Mouse (Mus musculus) stomach, embryonic 14.5 days (tissue): ENCODE measurements around the gene Gpsm2. TPM values are rescaled to one million over a fixed set of nuclear protein-coding genes. Genes with fewer than 3 reads are reported as not detected.

ENCODE experiments used
- ATAC-seq: fragments of 200-750 bp; cut with Nextera tagmentation; 2 replicates; pipeline ENCODE4 v1.8.0; 2017; ENCODE audit warnings: low read depth, moderate TSS enrichment; ENCODE audit not compliant: insufficient number of reproducible peaks, insufficient read depth, low FRiP score
- H3K27ac ChIP-seq: fragments of 300-500 bp; sonication (generic); 2 replicates; pipeline ENCODE4 v1.5.1; 2014; ENCODE audit warnings: mild to moderate bottlenecking, low read length, moderate library complexity, mixed read lengths
- H3K27me3 ChIP-seq: fragments of 300-500 bp; sonication (generic); 2 replicates; pipeline ENCODE4 v1.6.1; 2014; ENCODE audit warnings: low read length, control low read depth, mixed read lengths; ENCODE audit not compliant: control insufficient read depth, insufficient read depth
- H3K36me3 ChIP-seq: fragments of 300-500 bp; sonication (generic); 2 replicates; pipeline ENCODE4 v1.6.1; 2014; ENCODE audit warnings: mild to moderate bottlenecking, control low read depth, low read length, moderate library complexity, mixed read lengths; ENCODE audit not compliant: control insufficient read depth, insufficient read depth
- H3K4me1 ChIP-seq: fragments of 300-500 bp; sonication (generic); 2 replicates; pipeline ENCODE4 v1.6.1; 2014; ENCODE audit warnings: low read length, control low read depth, mixed read lengths; ENCODE audit not compliant: control insufficient read depth, insufficient read depth
- H3K4me2 ChIP-seq: fragments of 300-500 bp; sonication (generic); replicated peaks from 2 replicates; pipeline ENCODE4 v1.6.1; 2014; ENCODE audit warnings: low read depth, low read length, control low read depth
- H3K4me3 ChIP-seq: fragments of 300-500 bp; sonication (generic); 2 replicates; pipeline ENCODE4 v1.5.1; 2014; ENCODE audit warnings: low read depth, low read length, control low read depth
- H3K9ac ChIP-seq: fragments of 300-500 bp; sonication (generic); replicated peaks from 2 replicates; pipeline ENCODE4 v1.6.1; 2014; ENCODE audit warnings: low read depth, mild to moderate bottlenecking, control low read depth, low read length, moderate library complexity, mixed read lengths
- H3K9me3 ChIP-seq: fragments of 300-500 bp; sonication (generic); 2 replicates; pipeline ENCODE4 v1.6.1; 2016; ENCODE audit warnings: low read depth, low read length, control low read depth; ENCODE audit not compliant: control insufficient read depth
- WGBS: fragments of 180-500 bp; shearing (Covaris S2); extraction: QIAGEN DNeasy Blood & Tissue Kit; methylation state at CpG from one replicate; pipeline ENCODE4 v1.1.7; 2014; 5-methylcytosine and 5-hydroxymethylcytosine counted together
- polyA plus RNA-seq: library from polyadenylated mRNA; unstranded; fragments of >200 nt; fragmentation: Nextera tagmentation; extraction: Ambion mirVana; gene quantifications from 2 replicates; pipeline ENCODE4 v1.2.1, GENCODE M21; 2014

Gpsm2 gene
- polyA plus RNA-seq, 1 experiment from 2014 or later = 58.5 TPM

- WGBS = 54% methylated on average over 3 of the region's 3 CpGs
- ATAC-seq = no peak
- no peaks in the 10 kb centered on the region for H3K9me3 ChIP-seq
- no peaks in the 10 kb centered on the region for H3K27me3 ChIP-seq
- H3K4me1 ChIP-seq = peaks cover 8% of the 10 kb centered on the region
- peak overlapping the region; percentile 49; the same call in 1 of the 2 replicates for H3K4me2 ChIP-seq
- no peak overlapping the region for H3K9ac ChIP-seq
- H3K4me3 ChIP-seq = no peak overlapping the region
- no peaks in the 10 kb centered on the region for H3K36me3 ChIP-seq
- no peak overlapping the region for H3K27ac ChIP-seq
These were observed 2.3 kb downstream of the Gpsm2 start for GRCm38 (mm10) chr3:108719761-108720160.

GRCm38 (mm10) chr3:108719357-108719756 is 2.8 kb downstream of the Gpsm2 start:
- Histone ChIP-seq H3K9me3 (no peaks in the 10 kb centered on the region), H3K27me3 (no peaks in the 10 kb centered on the region), H3K9ac (no peak overlapping the region), H3K36me3 (no peaks in the 10 kb centered on the region), H3K27ac (no peak overlapping the region), H3K4me3 (no peak overlapping the region), H3K4me2 (no peak overlapping the region), H3K4me1 (peaks cover 8% of the 10 kb centered on the region)
- WGBS = 80% methylated on average over 2 of the region's 2 CpGs
- ATAC-seq = no peak

GRCm38 (mm10) chr3:108717896-108718502 is 4.1 kb downstream of the Gpsm2 start:
- WGBS = 74% methylated on average over 3 of the region's 3 CpGs
- H3K4me2 ChIP-seq = no peak overlapping the region
- no peak overlapping the region for H3K4me3 ChIP-seq
- no peaks in the 10 kb centered on the region for H3K9me3 ChIP-seq
- no peaks in the 10 kb centered on the region for H3K36me3 ChIP-seq
- H3K27ac ChIP-seq = no peak overlapping the region
- H3K4me1 ChIP-seq = peaks cover 13% of the 10 kb centered on the region
- H3K27me3 ChIP-seq = no peaks in the 10 kb centered on the region
- H3K9ac ChIP-seq = no peak overlapping the region
- ATAC-seq = no peak

GRCm38 (mm10) chr3:108714837-108715236 is 7.3 kb downstream of the Gpsm2 start:
- WGBS = 89% methylated on average over 4 of the region's 4 CpGs
- Histone ChIP-seq H3K36me3 (no peaks in the 10 kb centered on the region), H3K27me3 (no peaks in the 10 kb centered on the region), H3K9ac (no peak overlapping the region), H3K4me3 (no peak overlapping the region), H3K4me2 (no peak overlapping the region), H3K4me1 (peaks cover 8% of the 10 kb centered on the region; the same call in 1 of the 2 replicates), H3K27ac (no peak overlapping the region), H3K9me3 (no peaks in the 10 kb centered on the region)
- no peak for ATAC-seq

GRCm38 (mm10) chr3:108713065-108713675 is 8.9 kb downstream of the Gpsm2 start:
- Histone ChIP-seq H3K27me3 (no peaks in the 10 kb centered on the region), H3K4me2 (no peak overlapping the region), H3K4me3 (no peak overlapping the region), H3K9me3 (no peaks in the 10 kb centered on the region), H3K27ac (no peak overlapping the region), H3K36me3 (0 out of 2 replicates have a peak, but pooled peaks cover 3% of the 10 kb centered on the region), H3K9ac (no peak overlapping the region), H3K4me1 (0 out of 2 replicates have a peak, but pooled peaks cover 6% of the 10 kb centered on the region)
- ATAC-seq = no peak
- 48% methylated on average over 3 of the region's 3 CpGs for WGBS

- WGBS = 85% methylated on average over 5 of the region's 5 CpGs
- Histone ChIP-seq H3K4me3 (no peak overlapping the region), H3K27me3 (no peaks in the 10 kb centered on the region), H3K4me2 (no peak overlapping the region), H3K9ac (no peak overlapping the region), H3K36me3 (peaks cover 3% of the 10 kb centered on the region; the same call in 1 of the 2 replicates), H3K4me1 (0 out of 2 replicates have a peak, but pooled peaks cover 6% of the 10 kb centered on the region), H3K27ac (no peak overlapping the region), H3K9me3 (no peaks in the 10 kb centered on the region)
- ATAC-seq = no peak
These were observed 10.8 kb downstream of the Gpsm2 start for GRCm38 (mm10) chr3:108711296-108711695.

- Histone ChIP-seq H3K4me3 (no peak overlapping the region), H3K9ac (no peak overlapping the region), H3K27ac (no peak overlapping the region), H3K4me2 (no peak overlapping the region), H3K9me3 (no peaks in the 10 kb centered on the region), H3K27me3 (no peaks in the 10 kb centered on the region), H3K4me1 (no peaks in the 10 kb centered on the region), H3K36me3 (peaks cover 35% of the 10 kb centered on the region)
- 94% methylated on average over 8 of the region's 8 CpGs for WGBS
- no peak for ATAC-seq
These were observed 19.3 kb downstream of the Gpsm2 start for GRCm38 (mm10) chr3:108702789-108703188.

- H3K27ac ChIP-seq = no peak overlapping the region
- no peak overlapping the region for H3K4me2 ChIP-seq
- no peak overlapping the region for H3K4me3 ChIP-seq
- H3K36me3 ChIP-seq = peaks cover 49% of the 10 kb centered on the region
- no peak overlapping the region for H3K9ac ChIP-seq
- H3K4me1 ChIP-seq = no peaks in the 10 kb centered on the region
- H3K27me3 ChIP-seq = no peaks in the 10 kb centered on the region
- ATAC-seq = no peak
- H3K9me3 ChIP-seq = no peaks in the 10 kb centered on the region
- WGBS = 81% methylated on average over 1 of the region's 1 CpGs
These were observed 20.9 kb downstream of the Gpsm2 start for GRCm38 (mm10) chr3:108701256-108701655.
